Mouse (Mus musculus) embryonic fibroblast, embryonic 13.5 days (primary cell): ENCODE measurements around the gene Gatc.

ENCODE experiments used
- CTCF ChIP-seq: IDR thresholded peaks from 2 replicates; pipeline ENCODE4 v1.5.1; 2011; ENCODE audit warnings: mild to moderate bottlenecking, control low read depth, low read length, moderate library complexity, borderline replicate concordance; ENCODE audit not compliant: insufficient read depth
- POLR2A ChIP-seq: IDR thresholded peaks from 2 replicates; pipeline ENCODE4 v1.6.1; 2011; ENCODE audit warnings: low read depth, mild to moderate bottlenecking, control low read depth, low read length, moderate library complexity

DNA sequence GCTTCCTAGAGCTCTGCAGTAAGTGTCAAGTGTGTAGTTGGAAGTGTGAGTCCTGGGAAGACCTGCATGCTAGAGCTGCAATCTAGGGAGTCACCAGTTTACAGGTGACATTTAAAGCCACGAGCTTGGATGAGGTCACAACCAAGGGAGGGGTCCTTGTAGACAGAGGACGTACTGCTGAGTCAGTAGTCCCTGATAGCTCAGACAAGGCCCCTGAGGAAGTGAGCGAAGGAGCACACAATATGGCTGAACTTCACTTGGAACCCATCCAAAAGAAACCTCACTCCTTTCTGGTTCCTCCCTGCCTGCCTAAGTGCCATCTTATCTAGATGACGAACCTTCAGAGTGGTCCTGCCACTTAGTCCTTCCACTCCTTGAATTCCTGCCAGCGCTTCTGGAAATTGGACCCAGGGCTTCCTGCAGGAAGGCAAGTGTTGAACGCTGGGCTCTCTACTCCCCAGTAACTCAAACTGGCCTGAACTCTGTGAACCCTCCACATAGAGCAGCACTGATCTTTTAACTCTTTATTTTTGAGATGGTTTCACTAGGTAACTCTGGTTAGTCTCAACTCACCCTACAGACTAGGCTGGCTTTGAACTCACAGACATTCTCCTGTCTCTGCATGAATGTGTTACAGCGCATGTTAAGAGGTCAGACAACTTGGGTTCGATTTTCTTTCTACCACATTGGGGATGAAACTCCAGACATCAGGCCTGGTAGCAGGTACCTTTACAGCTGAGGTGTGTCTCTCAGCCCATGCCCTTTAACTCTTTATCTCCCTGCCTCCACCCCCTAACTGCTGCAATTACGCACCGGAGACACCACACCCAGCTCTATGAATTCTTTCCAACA, 27.9 kb downstream of the Gatc start:
- TF ChIP-seq POLR2A (no peak), CTCF (no peak)
